8 mouse cellular contexts compared by ENCODE assay signal in genomic region chr4:155894311-155894881, GRCm38 (mm10). TPM values are rescaled to one million over a fixed set of nuclear protein-coding genes. Genes with fewer than 3 reads are reported as not detected.
A peak's percentile ranks its signal among the peaks of the same experiment; 100 is the strongest.
DNase-seq lines count a peak whose midpoint lies in the region; ATAC-seq and TF ChIP-seq lines count a peak whose summit lies in the region.

No protein-coding gene starts in this region.

- peak overlapping the region; percentile 95 for H3K4me2 ChIP-seq in forebrain, embryonic 15.5 days (replicated peaks)
- H3K4me2 ChIP-seq in lung, embryonic 16.5 days (ENCODE audit: low read depth, low read length) = peak overlapping the region; percentile 48

- H3K4me3 ChIP-seq in G1E (ENCODE audit: low read depth, low read length) = peak overlapping the region; percentile 90; the same call in 1 of the 2 replicates
- H3K4me3 ChIP-seq in bone marrow macrophage, adult 2 months (ENCODE audit: insufficient read depth, low read length) = peak overlapping the region; percentile 31
- H3K4me3 ChIP-seq in forebrain, embryonic 15.5 days = peak overlapping the region; percentile 100
- H3K4me3 ChIP-seq in lung, embryonic 16.5 days (ENCODE audit: low read length) = peak overlapping the region; percentile 11

- H3K9ac ChIP-seq in forebrain, embryonic 15.5 days (replicated peaks) = peak overlapping the region; percentile 98
- peak overlapping the region; percentile 42 for H3K9ac ChIP-seq in lung, embryonic 16.5 days (ENCODE audit: low read length)

- peak overlapping the region; percentile 38 for H3K27ac ChIP-seq in bone marrow macrophage, adult 2 months (ENCODE audit: insufficient read depth, low read depth, low read length)
- H3K27ac ChIP-seq in forebrain, embryonic 15.5 days (replicated peaks) = peak overlapping the region; percentile 46
- peak overlapping the region; percentile 73 for H3K27ac ChIP-seq in lung, embryonic 16.5 days (ENCODE audit: low read length)

- peak; percentile 84 for DNase-seq in G1E (ENCODE audit: low spot score)
- DNase-seq in heart, postnatal 14 days = peak; percentile 81 to 83
- peak; percentile 59 to 62 for DNase-seq in layer of hippocampus, adult 8-10 months (ENCODE audit: low spot score in 2 of 2)
- DNase-seq in right cerebral cortex, adult 2 months (ENCODE audit: low spot score in 2 of 2) = peak; percentile 78 to 79

- TF ChIP-seq POLR2A in bone marrow macrophage, adult 2 months (IDR thresholded peaks at IDR 0.05; ENCODE audit: borderline replicate concordance, low read depth, low read length) = no peak

- peaks cover 62% of the 10 kb centered on the region for H3K36me3 ChIP-seq in G1E (replicated peaks)
- H3K36me3 ChIP-seq in forebrain, embryonic 15.5 days = peaks cover 38% of the 10 kb centered on the region
- H3K36me3 ChIP-seq in lung, embryonic 16.5 days (ENCODE audit: control insufficient read depth, insufficient read depth, low read length) = peaks cover 9% of the 10 kb centered on the region; the same call in 1 of the 2 replicates

- peaks cover 55% of the 10 kb centered on the region for H3K4me1 ChIP-seq in G1E (ENCODE audit: insufficient read depth, low read depth, low read length)
- H3K4me1 ChIP-seq in bone marrow macrophage, adult 2 months (ENCODE audit: control insufficient read depth, insufficient read depth, low read length) = peaks cover 30% of the 10 kb centered on the region
- H3K4me1 ChIP-seq in forebrain, embryonic 15.5 days = peaks cover 51% of the 10 kb centered on the region
- peaks cover 37% of the 10 kb centered on the region for H3K4me1 ChIP-seq in lung, embryonic 16.5 days (replicated peaks; ENCODE audit: control insufficient read depth, insufficient read depth, low read length)

- no peaks in the 10 kb centered on the region for H3K27me3 ChIP-seq in G1E (ENCODE audit: insufficient read depth, low read length)
- H3K27me3 ChIP-seq in forebrain, embryonic 15.5 days = no peaks in the 10 kb centered on the region
- no peaks in the 10 kb centered on the region for H3K27me3 ChIP-seq in lung, embryonic 16.5 days (ENCODE audit: control insufficient read depth, insufficient read depth, low read depth, low read length)

- no peak for TF ChIP-seq CTCF in G1E (IDR thresholded peaks at IDR 0.05; ENCODE audit: low read depth, low read length)
- TF ChIP-seq CTCF in bone marrow macrophage, adult 2 months (IDR thresholded peaks at IDR 0.05; ENCODE audit: low read depth, low read length) = no peak

- intact Hi-C loops in heart, postnatal 14 days (cut with DNase I) = loop anchor here (2.0 kb wide), 1 partner anchor 48 kb away; the partner anchor contains the start of gene Ube2j2

- H3K9me3 ChIP-seq in G1E (replicated peaks) = no peaks in the 10 kb centered on the region
- no peaks in the 10 kb centered on the region for H3K9me3 ChIP-seq in forebrain, embryonic 15.5 days
- no peaks in the 10 kb centered on the region for H3K9me3 ChIP-seq in lung, embryonic 16.5 days (ENCODE audit: control insufficient read depth, low read length)

- ATAC-seq in G1E (ENCODE audit: extremely low read depth, insufficient number of reproducible peaks, low FRiP score, poor library complexity, severe bottlenecking) = peak; percentile 69
- ATAC-seq in forebrain, embryonic 15.5 days (replicated peaks) = no peak
- peak; percentile 30 for ATAC-seq in lung, embryonic 16.5 days (ENCODE audit: low read depth)
- no peak for ATAC-seq in inflammation-experienced regulatory T-cells, adult 6 months

- WGBS in forebrain, embryonic 15.5 days = 20% methylated on average over 8 of the region's 8 CpGs
- WGBS in lung, embryonic 16.5 days = 18% methylated on average over 8 of the region's 8 CpGs

RNA-seq across cellular contexts. Expression of gene Acap3, which starts 2.8 kb away (rescaled TPM):
- total RNA-seq in G1E (2014; fragmentation: Nextera tagmentation) (16.5 and 19.9 TPM in 2 replicates), G1E (2017) (12.4 and 12.5 TPM in 2 replicates)
- 31.0 and 32.9 TPM in 2 replicates for polyA plus RNA-seq in G1E (2012)
- polyA plus RNA-seq in bone marrow macrophage, adult 2 months (2012; ENCODE audit: insufficient read depth, insufficient read length, missing spikeins) = 15.8 and 18.1 TPM in 2 replicates
- 82.2 and 84.5 TPM in 2 replicates for polyA plus RNA-seq in forebrain, embryonic 15.5 days (2015; fragmentation: Nextera tagmentation; extraction: Ambion mirVana)
- 10 to 100 TPM; 19.6 to 21.6 TPM for total RNA-seq in heart, postnatal 14 days (2021)
- 100 to 1,000 TPM; 116 to 124 (median 120) TPM for total RNA-seq in layer of hippocampus, adult 8-10 months (2022)
- polyA plus RNA-seq in lung, embryonic 16.5 days (2015; fragmentation: Nextera tagmentation; extraction: Ambion mirVana) = 17.5 and 20.0 TPM in 2 replicates
- polyA plus RNA-seq in inflammation-experienced regulatory T-cells, adult 6 months (2017; shearing (Covaris generic)) = 1 to 10 TPM; 4.0 to 9.1 (median 5.8) TPM

RNA-seq across cellular contexts. Expression of gene Pusl1, which starts 2.8 kb away (rescaled TPM):
- total RNA-seq in G1E (2014; fragmentation: Nextera tagmentation) (16.6 and 19.5 TPM in 2 replicates), G1E (2017) (27.9 and 32.3 TPM in 2 replicates)
- polyA plus RNA-seq in G1E (2012) = 135 and 233 TPM in 2 replicates
- polyA plus RNA-seq in bone marrow macrophage, adult 2 months (2012; ENCODE audit: insufficient read depth, insufficient read length, missing spikeins) = 10.7 and 13.2 TPM in 2 replicates
- polyA plus RNA-seq in forebrain, embryonic 15.5 days (2015; fragmentation: Nextera tagmentation; extraction: Ambion mirVana) = 61.5 and 64.8 TPM in 2 replicates
- total RNA-seq in heart, postnatal 14 days (2021) = 10 to 100 TPM; 14.8 to 18.0 TPM
- 10 to 100 TPM; 54.8 to 64.2 (median 57.7) TPM for total RNA-seq in layer of hippocampus, adult 8-10 months (2022)
- polyA plus RNA-seq in lung, embryonic 16.5 days (2015; fragmentation: Nextera tagmentation; extraction: Ambion mirVana) = 39.7 and 43.2 TPM in 2 replicates
- 10 to 100 TPM; 14.1 to 20.3 (median 15.8) TPM for polyA plus RNA-seq in inflammation-experienced regulatory T-cells, adult 6 months (2017; shearing (Covaris generic))

RNA-seq across cellular contexts. Expression of gene Ints11, which starts 25.1 kb away (rescaled TPM):
- total RNA-seq in G1E (2014; fragmentation: Nextera tagmentation) (35.6 and 47.3 TPM in 2 replicates), G1E (2017) (43.5 and 63.3 TPM in 2 replicates)
- polyA plus RNA-seq in G1E (2012) = 21.7 and 26.8 TPM in 2 replicates
- 21.4 and 23.0 TPM in 2 replicates for polyA plus RNA-seq in bone marrow macrophage, adult 2 months (2012; ENCODE audit: insufficient read depth, insufficient read length, missing spikeins)
- polyA plus RNA-seq in forebrain, embryonic 15.5 days (2015; fragmentation: Nextera tagmentation; extraction: Ambion mirVana) = 90.6 and 99.9 TPM in 2 replicates
- 10 to 100 TPM; 16.9 to 19.5 TPM for total RNA-seq in heart, postnatal 14 days (2021)
- total RNA-seq in layer of hippocampus, adult 8-10 months (2022) = 10 to 100 TPM; 30.5 to 40.2 (median 35.9) TPM
- 74.2 and 75.8 TPM in 2 replicates for polyA plus RNA-seq in lung, embryonic 16.5 days (2015; fragmentation: Nextera tagmentation; extraction: Ambion mirVana)
- polyA plus RNA-seq in inflammation-experienced regulatory T-cells, adult 6 months (2017; shearing (Covaris generic)) = 10 to 100 TPM; 81.9 to 88.2 (median 86.6) TPM

RNA-seq across cellular contexts. Expression of gene Cptp, which starts 25.2 kb away (rescaled TPM):
- total RNA-seq in G1E (2014; fragmentation: Nextera tagmentation) (6.7 and 11.8 TPM in 2 replicates), G1E (2017) (9.3 and 9.5 TPM in 2 replicates)
- 1.1 and 3.6 TPM in 2 replicates for polyA plus RNA-seq in G1E (2012)
- 11.6 and 13.9 TPM in 2 replicates for polyA plus RNA-seq in bone marrow macrophage, adult 2 months (2012; ENCODE audit: insufficient read depth, insufficient read length, missing spikeins)
- polyA plus RNA-seq in forebrain, embryonic 15.5 days (2015; fragmentation: Nextera tagmentation; extraction: Ambion mirVana) = 20.5 and 22.9 TPM in 2 replicates
- total RNA-seq in heart, postnatal 14 days (2021) = 10 to 100 TPM in 1 of 2 experiments, 1 to 10 TPM in 1; 9.9 to 10.6 TPM
- total RNA-seq in layer of hippocampus, adult 8-10 months (2022) = 10 to 100 TPM; 27.8 to 41.9 (median 29.5) TPM
- polyA plus RNA-seq in lung, embryonic 16.5 days (2015; fragmentation: Nextera tagmentation; extraction: Ambion mirVana) = 15.6 and 16.4 TPM in 2 replicates
- polyA plus RNA-seq in inflammation-experienced regulatory T-cells, adult 6 months (2017; shearing (Covaris generic)) = 10 to 100 TPM; 14.2 to 19.2 (median 19.1) TPM

RNA-seq across cellular contexts. Expression of gene Tas1r3, which starts 31.2 kb away (rescaled TPM):
- total RNA-seq in G1E (2014; fragmentation: Nextera tagmentation) (1.6 and 1.7 TPM in 2 replicates), G1E (2017) (0.52 and 0.60 TPM in 2 replicates)
- 0.02 and 0.03 TPM in 2 replicates for polyA plus RNA-seq in G1E (2012)
- 0.62 and 0.68 TPM in 2 replicates for polyA plus RNA-seq in bone marrow macrophage, adult 2 months (2012; ENCODE audit: insufficient read depth, insufficient read length, missing spikeins)
- 0.64 and 0.73 TPM in 2 replicates for polyA plus RNA-seq in forebrain, embryonic 15.5 days (2015; fragmentation: Nextera tagmentation; extraction: Ambion mirVana)
- under 1 TPM; 0.26 to 0.32 TPM for total RNA-seq in heart, postnatal 14 days (2021)
- under 1 TPM; 0.25 to 0.32 (median 0.31) TPM for total RNA-seq in layer of hippocampus, adult 8-10 months (2022)
- polyA plus RNA-seq in lung, embryonic 16.5 days (2015; fragmentation: Nextera tagmentation; extraction: Ambion mirVana) = 0.24 and 0.30 TPM in 2 replicates
- polyA plus RNA-seq in inflammation-experienced regulatory T-cells, adult 6 months (2017; shearing (Covaris generic)) = under 1 TPM; 0.16 to 0.40 (median 0.30) TPM

Comparison
In these comparisons a context has a peak if more than half of its experiments do, and no peak if none do; other contexts are left out.
1. ATAC-seq: peak in G1E (single experiment) and lung, embryonic 16.5 days (single experiment); none in forebrain, embryonic 15.5 days (single experiment) and inflammation-experienced regulatory T-cells, adult 6 months (single experiment).
2. H3K4me3 ChIP-seq: peak in every context shown above with its lines; median percentile 100 in forebrain, embryonic 15.5 days; 90 in G1E; 31 in bone marrow macrophage, adult 2 months; 11 in lung, embryonic 16.5 days.
3. Peak in every context shown above with its lines, with median percentiles within 50 percentile points of each other: DNase-seq and H3K27ac ChIP-seq.